Mouse (Mus musculus): ENCODE results near the gene Tmem141. TPM values are rescaled to one million over a fixed set of nuclear protein-coding genes. Genes with fewer than 3 reads are reported as not detected.

Gene Tmem141
- total and polyA plus RNA-seq, 2 experiments from 2014 or later, result 38.4 to 42.3 TPM

- peak overlapping the region; percentile 29 for H3K4me3 ChIP-seq (ENCODE audit: low read depth, low read length)
- no peaks in the 10 kb centered on the region for H3K9me3 ChIP-seq (replicated peaks; ENCODE audit: control insufficient read depth, low read length)
- peak overlapping the region; percentile 30 for H3K4me2 ChIP-seq (ENCODE audit: low read depth, low read length)
- no peak overlapping the region for H3K27ac ChIP-seq (ENCODE audit: low read depth)
- no peak for DNase-seq (ENCODE audit: low spot score)
- H3K9ac ChIP-seq (replicated peaks; ENCODE audit: low read depth, low read length), result no peak overlapping the region
- no peaks in the 10 kb centered on the region for H3K36me3 ChIP-seq (replicated peaks; ENCODE audit: control insufficient read depth, insufficient read depth, low read length)
- 17% methylated on average over 92 of the region's 92 CpGs for WGBS
- H3K4me1 ChIP-seq (ENCODE audit: control insufficient read depth, insufficient read depth), result peaks cover 39% of the 10 kb centered on the region
- no peak for TF ChIP-seq CTCF (IDR thresholded peaks at IDR 0.05; ENCODE audit: low read depth)
- no peak for TF ChIP-seq EP300 (IDR thresholded peaks at IDR 0.05; ENCODE audit: low read depth)
- peaks cover 55% of the 10 kb centered on the region for H3K27me3 ChIP-seq (ENCODE audit: control insufficient read depth, insufficient read depth, low read length)
- no peak for ATAC-seq (ENCODE audit: insufficient read depth, low read depth)
Observed at GRCm38 (mm10) chr2:25576965-25577891, 44.6 kb downstream of the Tmem141 start.

GRCm38 (mm10) chr2:25576028-25576850, 45.6 kb downstream of the Tmem141 start:
- Histone ChIP-seq H3K9ac (replicated peaks; ENCODE audit: low read depth, low read length) (no peak overlapping the region), H3K4me3 (ENCODE audit: low read depth, low read length) (no peak overlapping the region)

GRCm38 (mm10) chr2:25575432-25576027, 46.3 kb downstream of the Tmem141 start:
- no peaks in the 10 kb centered on the region for H3K9me3 ChIP-seq (replicated peaks; ENCODE audit: control insufficient read depth, low read length)
- 5% methylated on average over 20 of the region's 21 CpGs for WGBS
- ATAC-seq (ENCODE audit: insufficient read depth, low read depth) (no peak), DNase-seq (ENCODE audit: low spot score) (peak; percentile 25)
- H3K36me3 ChIP-seq (replicated peaks; ENCODE audit: control insufficient read depth, insufficient read depth, low read length), result 0 out of 2 replicates have a peak, but pooled peaks cover 6% of the 10 kb centered on the region
- H3K4me3 ChIP-seq (ENCODE audit: low read depth, low read length), result peak overlapping the region; percentile 61
- peaks cover 29% of the 10 kb centered on the region for H3K4me1 ChIP-seq (ENCODE audit: control insufficient read depth, insufficient read depth)
- TF ChIP-seq EP300 (IDR thresholded peaks at IDR 0.05; ENCODE audit: low read depth), result no peak
- no peak for TF ChIP-seq CTCF (IDR thresholded peaks at IDR 0.05; ENCODE audit: low read depth)
- H3K9ac ChIP-seq (replicated peaks; ENCODE audit: low read depth, low read length), result peak overlapping the region; percentile 57; the same call in 1 of the 2 replicates
- H3K4me2 ChIP-seq (ENCODE audit: low read depth, low read length), result peak overlapping the region; percentile 88
- H3K27me3 ChIP-seq (ENCODE audit: control insufficient read depth, insufficient read depth, low read length), result peaks cover 47% of the 10 kb centered on the region
- H3K27ac ChIP-seq (ENCODE audit: low read depth), result peak overlapping the region; percentile 81

More at GRCm38 (mm10) chr2:25576028-25576850, 45.6 kb downstream of the Tmem141 start:
- H3K4me1 ChIP-seq (ENCODE audit: control insufficient read depth, insufficient read depth), result peaks cover 33% of the 10 kb centered on the region
- 82% methylated on average over 16 of the region's 16 CpGs for WGBS
- H3K27ac ChIP-seq (ENCODE audit: low read depth), result no peak overlapping the region
- no peaks in the 10 kb centered on the region for H3K9me3 ChIP-seq (replicated peaks; ENCODE audit: control insufficient read depth, low read length)
- peaks cover 54% of the 10 kb centered on the region for H3K27me3 ChIP-seq (ENCODE audit: control insufficient read depth, insufficient read depth, low read length)
- H3K4me2 ChIP-seq (ENCODE audit: low read depth, low read length), result no peak overlapping the region
- DNase-seq (ENCODE audit: low spot score) (no peak), ATAC-seq (ENCODE audit: insufficient read depth, low read depth) (no peak)
- H3K36me3 ChIP-seq (replicated peaks; ENCODE audit: control insufficient read depth, insufficient read depth, low read length), result 0 out of 2 replicates have a peak, but pooled peaks cover under 1% of the 10 kb centered on the region
- no peak for TF ChIP-seq EP300 (IDR thresholded peaks at IDR 0.05; ENCODE audit: low read depth)
- TF ChIP-seq CTCF (IDR thresholded peaks at IDR 0.05; ENCODE audit: low read depth), result no peak

GRCm38 (mm10) chr2:25574579-25575431, 47.0 kb downstream of the Tmem141 start, which contains the start of the genes Mamdc4 and Phpt1:
Gene Mamdc4 (minus strand): TSS chr2:25574845.
Gene Phpt1 (minus strand): TSS chr2:25575224.
- TF ChIP-seq CTCF (IDR thresholded peaks at IDR 0.05; ENCODE audit: low read depth) (no peak), EP300 (IDR thresholded peaks at IDR 0.05; ENCODE audit: low read depth) (peak; percentile 17; the same call in 1 of the 2 replicates)
- Histone ChIP-seq H3K4me3 (ENCODE audit: low read depth, low read length) (peak within 1 kb of the TSS; percentile 61), H3K4me2 (ENCODE audit: low read depth, low read length) (peak within 1 kb of the TSS; percentile 88), H3K9ac (replicated peaks; ENCODE audit: low read depth, low read length) (peak within 1 kb of the TSS; percentile 57), H3K36me3 (replicated peaks; ENCODE audit: control insufficient read depth, insufficient read depth, low read length) (0 out of 2 replicates have a peak, but pooled peaks cover 6% of the 10 kb centered on the region), H3K27ac (ENCODE audit: low read depth) (peak within 1 kb of the TSS; percentile 81), H3K27me3 (ENCODE audit: control insufficient read depth, insufficient read depth, low read length) (peaks cover 40% of the 10 kb centered on the region), H3K9me3 (replicated peaks; ENCODE audit: control insufficient read depth, low read length) (no peaks in the 10 kb centered on the region), H3K4me1 (ENCODE audit: control insufficient read depth, insufficient read depth) (peaks cover 25% of the 10 kb centered on the region)
- WGBS, result under 1% methylated on average over 42 of the region's 45 CpGs
- peak; percentile 98 for DNase-seq (ENCODE audit: low spot score)
- peak; percentile 97 for ATAC-seq (ENCODE audit: insufficient read depth, low read depth)
